Mouse (Mus musculus): ENCODE results near the gene Vmn1r19. TPM values are rescaled to one million over a fixed set of nuclear protein-coding genes. Genes with fewer than 3 reads are reported as not detected.
"Not testable (repeated sequence)": the region's sequence is repeated elsewhere in the genome, so short reads cannot be mapped to it uniquely, and the experiment has no call there.

The Vmn1r19 gene
- total RNA-seq (2021), result not detected
- long read RNA-seq, experiment 1, result 0 reads
- long read RNA-seq, experiment 2, result 0 reads

DNA sequence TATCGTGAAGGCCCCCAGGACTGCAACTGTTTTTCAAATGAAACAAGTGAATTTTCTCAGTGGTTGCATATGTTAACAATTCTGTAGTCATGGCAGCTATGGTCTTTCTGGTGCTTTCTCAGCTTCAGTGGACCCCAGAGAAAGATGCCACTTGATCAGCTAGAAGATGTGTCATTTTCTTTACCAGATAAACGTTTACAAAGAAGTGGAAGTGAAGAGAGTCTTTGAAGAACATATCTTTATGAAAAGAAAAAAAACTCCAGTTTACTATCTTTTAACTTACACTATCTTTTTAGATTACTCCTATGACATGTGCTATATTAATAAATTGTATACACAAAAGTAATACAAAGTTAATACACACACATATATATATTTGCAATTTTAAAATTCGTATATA lies at the start of gene Vmn1r19:
Vmn1r19 (plus strand) TSS at position 301 of the 400 bp plus-strand sequence.
- H3K27ac ChIP-seq; DNase-seq (ENCODE audit: extremely low spot score in 1 of 2, low spot score in 2 of 2); intact Hi-C loops (cut with DNase I): not testable (repeated sequence)

DNA sequence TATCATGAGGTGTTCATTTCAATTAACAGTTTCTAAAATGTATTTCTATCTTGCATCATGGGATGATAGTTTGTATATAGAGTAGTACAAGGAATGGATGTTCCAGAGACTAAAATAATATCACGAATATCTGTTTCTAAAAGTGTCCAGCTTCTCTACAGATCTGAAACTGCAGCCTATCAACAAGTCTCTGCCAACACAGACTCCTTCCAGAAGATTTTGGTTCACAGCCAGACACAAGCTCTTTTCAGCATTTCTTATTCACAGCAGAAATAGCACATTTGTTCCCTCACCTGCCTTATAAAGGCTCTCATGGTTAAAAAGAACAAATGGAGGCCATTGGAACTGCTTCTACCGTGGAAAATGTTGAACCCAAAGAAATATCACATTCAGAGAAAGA lies 46.7 kb upstream of the Vmn1r19 start:
- H3K4me3 ChIP-seq, result no peak overlapping the region
- H3K27ac ChIP-seq, result no peak overlapping the region
- TF ChIP-seq CTCF (IDR thresholded peaks at IDR 0.05), result no peak
- intact Hi-C loops (cut with DNase I), result no loop called here
- DNase-seq (ENCODE audit: extremely low spot score in 1 of 2, low spot score in 2 of 2), result no peak

More for the DNA sequence above, at the start of gene Vmn1r19:
- H3K4me3 ChIP-seq, result not testable (repeated sequence)

DNA sequence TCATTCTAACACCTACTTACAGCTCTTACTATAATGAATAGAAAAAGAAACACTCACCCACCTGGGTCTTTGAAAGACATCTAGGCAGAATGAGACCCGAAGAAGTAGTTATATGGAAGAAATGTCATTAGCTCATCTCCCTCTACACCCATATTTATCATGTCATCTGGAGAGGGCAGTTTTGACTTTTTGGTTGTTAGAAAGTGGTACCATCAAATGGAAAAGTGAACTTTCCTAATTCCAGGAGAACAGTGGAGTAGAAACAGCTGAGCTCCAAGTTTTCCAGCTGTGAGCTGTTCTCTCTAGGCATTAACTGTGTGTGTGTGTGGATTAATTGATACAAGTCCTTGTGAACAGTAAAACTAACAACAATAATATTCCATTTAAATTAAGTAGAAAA lies 40.0 kb upstream of the Vmn1r19 start, which contains the start of gene Vmn1r17:
Vmn1r17 (minus strand) TSS at position 101 of the 400 bp plus-strand sequence.
- H3K27ac ChIP-seq, result no peak within 1 kb of the TSS
- no peak within 1 kb of the TSS for H3K4me3 ChIP-seq
- intact Hi-C loops (cut with DNase I), result no loop called here
- no peak for DNase-seq (ENCODE audit: extremely low spot score in 1 of 2, low spot score in 2 of 2)
- TF ChIP-seq CTCF (IDR thresholded peaks at IDR 0.05), result no peak

DNA sequence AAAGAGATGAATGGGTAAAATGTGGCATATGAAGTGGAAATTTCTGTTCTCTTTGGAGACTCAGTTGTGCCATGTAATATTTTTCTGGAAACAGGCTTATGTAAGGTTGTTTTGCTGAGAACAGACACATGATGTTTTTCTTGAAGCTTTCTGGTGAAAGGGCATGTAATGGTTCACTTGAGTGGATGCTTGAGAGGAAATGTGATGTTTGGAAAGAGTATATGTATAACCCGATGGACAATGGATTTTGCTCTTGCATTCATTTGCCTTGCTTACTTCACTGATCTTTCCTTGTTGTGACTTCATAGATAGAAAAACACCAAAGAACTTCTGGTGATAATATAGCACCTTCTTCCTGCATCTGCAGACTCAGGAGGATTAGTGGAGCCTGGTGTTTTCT lies 37.7 kb upstream of the Vmn1r19 start:
- H3K4me3 ChIP-seq; DNase-seq (ENCODE audit: extremely low spot score in 1 of 2, low spot score in 2 of 2); H3K27ac ChIP-seq; intact Hi-C loops (cut with DNase I): not testable (repeated sequence)

DNA sequence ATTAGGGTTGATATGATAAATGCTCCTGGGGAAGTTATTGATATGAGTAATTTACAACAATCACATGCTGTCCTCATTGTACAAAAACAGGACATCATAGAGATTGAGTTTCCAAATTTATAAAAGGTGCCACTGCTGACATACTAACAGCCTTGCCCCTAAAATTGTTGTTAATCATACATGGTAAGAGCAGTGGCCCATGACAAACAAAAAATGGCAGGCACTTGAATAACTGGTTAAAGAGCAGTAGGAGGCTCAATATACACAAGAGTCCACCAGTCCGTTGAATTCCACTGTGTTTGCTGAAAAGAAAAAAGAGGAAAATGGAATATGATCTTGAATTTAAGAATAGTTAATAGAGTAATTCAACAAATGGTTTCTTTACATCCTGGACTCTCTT lies 36.1 kb upstream of the Vmn1r19 start:
- TF ChIP-seq CTCF (IDR thresholded peaks at IDR 0.05), result no peak
- H3K4me3 ChIP-seq, result no peak overlapping the region
- intact Hi-C loops (cut with DNase I), result no loop called here
- no peak for DNase-seq (ENCODE audit: extremely low spot score in 1 of 2, low spot score in 2 of 2)
- H3K27ac ChIP-seq, result no peak overlapping the region

DNA sequence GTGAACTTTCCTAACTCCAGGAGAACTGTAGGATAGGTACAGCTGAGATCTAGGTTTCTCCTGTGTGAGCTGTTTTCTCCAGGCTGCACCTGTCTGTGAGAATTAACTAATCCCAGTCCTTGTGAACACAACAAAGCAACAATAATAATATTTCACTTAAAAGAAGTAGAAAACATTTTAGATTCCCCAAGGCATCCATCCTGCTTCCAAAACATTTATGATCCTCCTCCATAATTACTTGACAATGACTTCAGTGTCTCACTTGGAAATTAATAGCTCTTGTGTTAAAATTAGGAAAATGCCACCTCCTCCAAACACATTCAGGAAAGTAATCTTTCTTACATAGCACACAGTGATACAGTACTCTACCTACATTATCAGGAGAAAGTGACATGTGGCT lies 7.9 kb upstream of the Vmn1r19 start, which contains the start of gene Vmn1r18:
Vmn1r18 (minus strand) TSS at position 101 of the 400 bp plus-strand sequence.
- H3K27ac ChIP-seq, result no peak within 1 kb of the TSS
- intact Hi-C loops (cut with DNase I), result no loop called here
- H3K4me3 ChIP-seq, result no peak within 1 kb of the TSS

DNA sequence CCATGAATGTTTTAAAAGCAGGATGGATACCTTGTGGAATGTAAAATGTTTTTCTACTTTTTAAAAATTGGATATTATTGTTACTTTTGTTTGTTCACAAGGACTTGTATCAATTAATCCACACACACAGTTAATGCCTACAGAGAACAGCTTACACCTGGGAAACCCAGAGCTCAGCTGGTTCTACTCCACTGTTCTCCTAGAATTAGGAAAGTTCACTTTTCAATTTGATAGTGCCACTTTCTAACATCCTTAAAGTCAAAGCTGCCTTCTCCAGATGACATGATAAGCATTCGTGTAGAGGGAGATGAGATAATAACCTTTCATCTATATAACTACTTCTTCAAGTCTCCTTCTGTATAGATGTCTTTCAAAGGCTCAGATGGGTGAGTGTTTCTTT lies 25.1 kb downstream of the Vmn1r19 start, which contains the start of gene Vmn1r20:
Vmn1r20 (plus strand) TSS at position 301 of the 400 bp plus-strand sequence.
- no peak for DNase-seq (ENCODE audit: extremely low spot score in 1 of 2, low spot score in 2 of 2)
- Histone ChIP-seq H3K27ac (no peak within 1 kb of the TSS), H3K4me3 (no peak within 1 kb of the TSS)
- no peak for TF ChIP-seq CTCF (IDR thresholded peaks at IDR 0.05)
- intact Hi-C loops (cut with DNase I), result no loop called here

More for the DNA sequence above, 7.9 kb upstream of the Vmn1r19 start, which contains the start of gene Vmn1r18:
- no peak for DNase-seq (ENCODE audit: extremely low spot score in 1 of 2, low spot score in 2 of 2)
- no peak for TF ChIP-seq CTCF (IDR thresholded peaks at IDR 0.05)

DNA sequence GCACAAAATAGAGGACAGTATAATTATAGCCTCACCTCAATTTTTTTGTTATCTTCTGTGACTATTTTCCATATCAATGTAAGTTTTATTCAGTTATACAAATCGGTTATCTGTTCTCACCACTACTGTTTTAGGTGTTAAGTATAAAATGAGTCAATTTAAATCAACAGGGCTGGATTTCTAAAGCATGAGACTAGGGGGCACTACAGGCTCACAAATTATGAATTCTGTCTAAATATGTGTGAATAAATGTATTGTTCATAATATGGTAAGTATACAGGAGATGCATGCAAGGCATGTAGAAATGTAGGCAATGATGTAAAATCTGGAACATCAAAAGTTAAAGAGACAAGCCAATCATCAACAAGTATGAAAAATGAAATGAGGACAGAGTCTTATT lies 27.6 kb downstream of the Vmn1r19 start:
- peak in 1 of 2 experiments; percentile 11 for DNase-seq (ENCODE audit: extremely low spot score in 1 of 2, low spot score in 2 of 2)
- Histone ChIP-seq H3K4me3 (no peak overlapping the region), H3K27ac (no peak overlapping the region)
- peak; percentile 61 for TF ChIP-seq CTCF (IDR thresholded peaks at IDR 0.05)
- intact Hi-C loops (cut with DNase I), result loop anchor here (1.0 to 10.0 kb wide), 4 partner anchors 139 to 1111 kb away; partner anchors contain the start of gene Vmn1r27

Other genes starting within 250 kb of the Vmn1r19 start
- not detected for gene Vmn1r12, start 246.9 kb upstream of the Vmn1r19 start, total RNA-seq (2021)
- not detected for gene Vmn1r13, start 200.5 kb upstream of the Vmn1r19 start, total RNA-seq (2021)
- gene Vmn1r14, start 172.1 kb upstream of the Vmn1r19 start, total RNA-seq (2021), result not detected
- not detected for gene Vmn1r15, start 145.8 kb upstream of the Vmn1r19 start, total RNA-seq (2021)
- not detected for gene Vmn1r16, start 74.3 kb upstream of the Vmn1r19 start, total RNA-seq (2021)
- not detected for gene Vmn1r17, start 40.1 kb upstream of the Vmn1r19 start, total RNA-seq (2021)
- not detected for gene Vmn1r18, start 8.0 kb upstream of the Vmn1r19 start, total RNA-seq (2021)
- not detected for gene Vmn1r20, start 25.1 kb downstream of the Vmn1r19 start, total RNA-seq (2021)
- gene Ppm1k, start 131.7 kb downstream of the Vmn1r19 start, total RNA-seq (2021), result 10 to 100 TPM; 77.1 to 78.1 TPM
- gene Herc6, start 177.2 kb downstream of the Vmn1r19 start, total RNA-seq (2021), result 10 to 100 TPM; 12.4 to 18.6 TPM

Data from left cerebral cortex, adult 2 months (tissue).